Mouse (Mus musculus) cortical plate, adult 2 months (tissue): ENCODE data around the gene Cab39l.

Experiments used
- CTCF ChIP-seq: fragments of 200-500 bp; IDR thresholded peaks from 2 replicates; pipeline ENCODE4 v1.5.1; 2011; ENCODE audit warnings: mild to moderate bottlenecking, control low read depth, low read length; ENCODE audit not compliant: insufficient read depth; ENCODE audit errors: extremely low read depth
- POLR2A ChIP-seq: fragments of 200-500 bp; IDR thresholded peaks from 2 replicates; pipeline ENCODE4 v1.6.1; 2011; ENCODE audit warnings: mild to moderate bottlenecking, low read length, control low read depth; ENCODE audit not compliant: insufficient read depth; ENCODE audit errors: extremely low read depth

GRCm38 (mm10) chr14:59470781-59471180, 30.0 kb downstream of the Cab39l start:
- TF ChIP-seq POLR2A (no peak), CTCF (no peak)
